Mouse (Mus musculus): ENCODE data around the gene Dner. TPM values are rescaled to one million over a fixed set of nuclear protein-coding genes. Genes with fewer than 3 reads are reported as not detected.
A peak's percentile ranks its signal among the peaks of the same experiment; 100 is the strongest.

The Dner gene
- polyA plus RNA-seq, 1 experiment from 2014 or later = 0.05 TPM

DNA sequence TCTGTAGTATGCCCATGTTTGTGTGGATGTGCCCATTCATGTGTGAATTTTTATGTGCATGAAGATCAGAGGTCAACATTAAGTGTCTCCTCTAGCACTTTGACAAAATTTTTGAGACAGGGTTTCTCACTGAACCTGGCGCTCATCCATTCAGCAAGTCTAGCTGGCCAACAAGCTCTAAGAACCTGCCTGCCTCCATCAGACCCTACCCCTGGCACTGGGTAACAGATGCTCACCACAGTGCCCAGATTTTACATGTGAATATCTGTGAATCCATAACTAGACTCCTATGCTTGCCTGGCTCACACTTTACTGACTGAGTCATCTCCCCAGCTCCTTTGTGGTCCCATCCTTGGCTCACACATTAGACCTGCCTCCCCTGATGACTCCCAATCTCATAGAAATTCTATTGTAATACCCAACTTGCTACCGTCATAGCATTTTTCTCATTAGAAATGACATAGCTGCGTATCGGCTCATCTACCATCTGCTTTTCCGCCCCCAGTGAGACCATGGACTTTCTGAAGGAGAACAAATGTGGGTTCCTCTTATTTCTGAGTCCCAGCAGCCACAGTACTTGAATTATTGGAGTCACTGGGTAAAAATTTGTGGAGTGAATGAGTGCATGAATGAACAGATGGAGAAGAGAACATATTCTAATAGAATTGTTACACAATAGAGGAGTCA, 231.9 kb downstream of the Dner start:
- ATAC-seq (ENCODE audit: low read depth) = no peak
- Histone ChIP-seq H3K36me3 (ENCODE audit: control insufficient read depth, insufficient read depth) (no peaks in the 10 kb centered on the region), H3K4me1 (ENCODE audit: control insufficient read depth, low read depth, low read length) (no peaks in the 10 kb centered on the region), H3K9me3 (replicated peaks; ENCODE audit: control insufficient read depth, low read length) (no peaks in the 10 kb centered on the region), H3K27me3 (ENCODE audit: control insufficient read depth, insufficient read depth, low read depth, low read length) (no peaks in the 10 kb centered on the region), H3K9ac (ENCODE audit: low read depth, low read length) (no peak overlapping the region), H3K4me3 (ENCODE audit: low read depth, low read length) (no peak overlapping the region), H3K27ac (ENCODE audit: low read length) (no peak overlapping the region), H3K4me2 (ENCODE audit: low read depth, low read length) (no peak overlapping the region)
- WGBS (ENCODE audit: insufficient replicate concordance) = 75% methylated on average over 5 of the region's 5 CpGs

DNA sequence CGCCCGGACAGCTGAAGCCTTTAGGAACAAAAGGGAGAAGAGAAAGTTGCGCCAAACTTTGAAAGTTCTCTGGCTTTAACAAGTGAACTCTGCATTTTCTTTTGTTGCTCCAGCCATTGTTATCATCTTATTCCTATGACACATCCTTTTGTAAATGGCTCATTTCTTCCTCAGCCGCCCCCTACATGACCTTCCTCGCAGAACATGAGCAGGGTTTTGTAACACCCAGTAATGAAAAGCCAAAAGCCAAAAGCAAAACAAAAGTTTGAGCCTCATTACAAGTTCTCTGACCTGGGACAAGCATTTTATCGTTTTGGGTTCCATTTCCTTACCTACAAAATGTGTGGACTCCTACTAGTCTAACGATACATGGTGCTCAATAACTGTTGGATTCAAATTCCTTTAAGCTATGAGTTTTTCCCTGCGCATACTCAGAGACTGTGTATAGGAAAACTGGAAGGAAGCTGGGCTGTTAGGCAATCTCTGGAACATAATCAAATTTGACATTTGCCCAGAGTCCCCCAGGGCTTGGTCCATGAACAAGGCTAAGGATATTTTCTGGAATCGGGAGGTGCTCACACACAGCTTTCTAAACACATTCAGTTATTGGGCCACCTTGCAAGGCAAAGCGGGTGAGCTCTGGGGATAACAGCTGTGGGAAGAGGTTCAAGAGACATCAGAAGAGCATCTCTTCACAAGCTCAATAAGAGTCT, 246.3 kb downstream of the Dner start:
- Histone ChIP-seq H3K4me2 (ENCODE audit: low read depth, low read length) (no peak overlapping the region), H3K27me3 (ENCODE audit: control insufficient read depth, insufficient read depth, low read depth, low read length) (no peaks in the 10 kb centered on the region), H3K27ac (ENCODE audit: low read length) (no peak overlapping the region), H3K9ac (ENCODE audit: low read depth, low read length) (no peak overlapping the region), H3K4me3 (ENCODE audit: low read depth, low read length) (no peak overlapping the region), H3K4me1 (ENCODE audit: control insufficient read depth, low read depth, low read length) (no peaks in the 10 kb centered on the region), H3K36me3 (ENCODE audit: control insufficient read depth, insufficient read depth) (no peaks in the 10 kb centered on the region), H3K9me3 (replicated peaks; ENCODE audit: control insufficient read depth, low read length) (no peaks in the 10 kb centered on the region)
- no peak for ATAC-seq (ENCODE audit: low read depth)
- 69% methylated on average over 10 of the region's 10 CpGs for WGBS (ENCODE audit: insufficient replicate concordance)

DNA sequence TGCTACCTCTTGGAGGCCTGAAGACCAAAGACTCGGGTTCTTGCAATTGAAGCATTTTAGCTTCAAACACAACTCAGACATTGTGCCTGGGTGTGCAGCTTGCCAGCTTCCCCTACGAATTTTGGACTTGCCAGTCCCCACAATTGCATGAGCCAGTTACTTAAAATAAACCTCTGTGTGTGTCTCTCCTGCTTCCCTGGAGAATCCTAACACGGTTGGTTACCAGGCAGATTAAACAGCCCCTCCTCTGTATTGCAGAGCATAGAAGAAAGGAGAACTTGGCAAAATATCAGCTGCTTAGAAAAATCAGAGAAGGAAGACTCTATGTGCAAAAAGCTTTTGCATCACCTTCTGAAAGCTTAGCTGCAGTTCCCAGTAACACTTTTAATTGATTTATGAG, 252.4 kb downstream of the Dner start:
- WGBS (ENCODE audit: insufficient replicate concordance) = 44% methylated on average over 3 of the region's 3 CpGs
- Histone ChIP-seq H3K27ac (ENCODE audit: low read length) (no peak overlapping the region), H3K4me2 (ENCODE audit: low read depth, low read length) (no peak overlapping the region)

DNA sequence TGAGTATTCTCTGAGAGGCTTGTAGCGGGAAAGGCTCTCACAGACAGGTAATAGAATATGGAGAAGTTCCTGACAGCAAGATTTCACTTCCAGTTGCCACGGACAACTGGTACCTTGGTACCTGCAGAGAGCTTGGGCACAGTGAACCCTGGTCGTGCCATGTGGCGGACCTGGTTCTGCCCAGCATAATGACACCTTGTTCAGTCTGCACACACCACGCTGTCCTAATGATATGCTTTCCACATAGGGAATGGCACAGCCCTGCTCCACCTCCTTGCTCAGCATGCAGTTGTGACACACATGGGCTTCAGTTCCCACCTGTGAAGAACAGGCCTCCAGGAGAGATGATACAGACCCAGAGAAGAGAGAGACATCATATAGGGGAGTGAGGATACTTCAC, 253.0 kb downstream of the Dner start:
- Histone ChIP-seq H3K9ac (ENCODE audit: low read depth, low read length) (no peak overlapping the region), H3K4me3 (ENCODE audit: low read depth, low read length) (no peak overlapping the region), H3K27me3 (ENCODE audit: control insufficient read depth, insufficient read depth, low read depth, low read length) (no peaks in the 10 kb centered on the region), H3K4me1 (ENCODE audit: control insufficient read depth, low read depth, low read length) (no peaks in the 10 kb centered on the region), H3K4me2 (ENCODE audit: low read depth, low read length) (no peak overlapping the region), H3K36me3 (ENCODE audit: control insufficient read depth, insufficient read depth) (no peaks in the 10 kb centered on the region), H3K9me3 (replicated peaks; ENCODE audit: control insufficient read depth, low read length) (no peaks in the 10 kb centered on the region), H3K27ac (ENCODE audit: low read length) (no peak overlapping the region)
- no peak for ATAC-seq (ENCODE audit: low read depth)
- 64% methylated on average over 5 of the region's 5 CpGs for WGBS (ENCODE audit: insufficient replicate concordance)

More for the DNA sequence above, 252.4 kb downstream of the Dner start:
- Histone ChIP-seq H3K27me3 (ENCODE audit: control insufficient read depth, insufficient read depth, low read depth, low read length) (no peaks in the 10 kb centered on the region), H3K36me3 (ENCODE audit: control insufficient read depth, insufficient read depth) (no peaks in the 10 kb centered on the region), H3K9ac (ENCODE audit: low read depth, low read length) (no peak overlapping the region), H3K4me3 (ENCODE audit: low read depth, low read length) (no peak overlapping the region), H3K4me1 (ENCODE audit: control insufficient read depth, low read depth, low read length) (no peaks in the 10 kb centered on the region), H3K9me3 (replicated peaks; ENCODE audit: control insufficient read depth, low read length) (no peaks in the 10 kb centered on the region)
- no peak for ATAC-seq (ENCODE audit: low read depth)

DNA sequence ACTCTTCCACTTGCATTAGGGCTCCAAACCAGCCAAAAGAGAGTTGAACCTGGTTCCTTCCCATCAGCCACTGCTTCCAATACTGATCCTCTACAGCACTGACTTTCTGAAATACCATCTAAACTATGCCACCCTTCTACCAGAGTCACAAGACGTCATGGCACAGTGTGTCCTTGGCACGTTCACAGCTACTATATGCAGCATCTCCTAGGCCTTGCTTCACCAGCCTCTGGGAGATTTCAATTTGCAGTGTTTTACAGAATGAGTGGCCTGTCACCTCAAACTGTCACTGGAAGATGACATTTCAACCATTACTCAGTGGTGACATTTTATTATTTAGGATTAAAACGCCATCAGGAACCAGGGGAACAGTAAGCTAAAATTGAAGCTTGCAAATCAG, 254.6 kb downstream of the Dner start:
- Histone ChIP-seq H3K4me1 (ENCODE audit: control insufficient read depth, low read depth, low read length) (no peaks in the 10 kb centered on the region), H3K9ac (ENCODE audit: low read depth, low read length) (no peak overlapping the region), H3K4me2 (ENCODE audit: low read depth, low read length) (no peak overlapping the region), H3K9me3 (replicated peaks; ENCODE audit: control insufficient read depth, low read length) (no peaks in the 10 kb centered on the region), H3K36me3 (ENCODE audit: control insufficient read depth, insufficient read depth) (no peaks in the 10 kb centered on the region), H3K4me3 (ENCODE audit: low read depth, low read length) (no peak overlapping the region), H3K27me3 (ENCODE audit: control insufficient read depth, insufficient read depth, low read depth, low read length) (no peaks in the 10 kb centered on the region), H3K27ac (ENCODE audit: low read length) (no peak overlapping the region)
- ATAC-seq (ENCODE audit: low read depth) = no peak
- 62% methylated on average over 3 of the region's 3 CpGs for WGBS (ENCODE audit: insufficient replicate concordance)

DNA sequence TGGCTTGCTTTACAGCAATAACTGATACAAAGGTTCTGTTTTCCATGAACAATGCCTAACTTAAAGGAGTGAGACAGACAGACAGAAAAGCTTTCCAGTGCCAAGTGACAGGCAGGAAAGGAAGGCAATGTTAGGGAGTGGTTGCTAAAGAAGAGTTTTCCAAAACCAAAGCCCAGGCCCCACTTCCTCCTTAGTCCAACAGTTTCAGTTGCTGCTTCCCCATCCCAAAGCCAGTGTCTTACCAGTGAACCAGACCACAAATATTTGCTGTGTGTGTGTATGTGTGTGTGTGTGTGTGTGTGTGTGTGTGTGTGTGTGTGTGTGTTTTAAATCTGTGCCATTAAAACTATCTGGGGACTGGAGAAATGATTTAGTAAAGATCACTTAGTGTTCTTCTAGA, 258.5 kb downstream of the Dner start:
- Histone ChIP-seq H3K27me3 (ENCODE audit: control insufficient read depth, insufficient read depth, low read depth, low read length) (no peaks in the 10 kb centered on the region), H3K36me3 (ENCODE audit: control insufficient read depth, insufficient read depth) (no peaks in the 10 kb centered on the region), H3K4me1 (ENCODE audit: control insufficient read depth, low read depth, low read length) (no peaks in the 10 kb centered on the region), H3K9ac (ENCODE audit: low read depth, low read length) (no peak overlapping the region), H3K27ac (ENCODE audit: low read length) (no peak overlapping the region), H3K4me2 (ENCODE audit: low read depth, low read length) (no peak overlapping the region), H3K4me3 (ENCODE audit: low read depth, low read length) (no peak overlapping the region), H3K9me3 (replicated peaks; ENCODE audit: control insufficient read depth, low read length) (no peaks in the 10 kb centered on the region)
- no peak for ATAC-seq (ENCODE audit: low read depth)

DNA sequence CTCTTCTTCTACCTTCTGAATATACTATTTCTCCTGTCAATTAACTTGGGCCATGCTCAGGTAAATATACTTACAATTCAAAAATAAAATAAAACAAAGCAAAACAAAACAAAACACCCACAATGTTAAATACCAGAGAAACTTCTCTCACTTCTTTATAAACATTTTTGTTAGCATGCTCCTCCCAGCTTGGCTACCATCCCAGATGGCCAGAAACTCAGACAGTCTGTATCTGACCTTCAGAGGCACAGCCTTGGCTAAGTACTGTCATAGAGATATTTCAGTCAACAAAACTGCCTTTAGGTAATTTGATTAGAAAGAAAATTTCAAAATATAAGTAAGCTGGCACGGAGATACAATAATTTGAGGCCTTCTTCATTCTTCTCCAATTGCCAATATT, 259.7 kb downstream of the Dner start:
- Histone ChIP-seq H3K27ac (ENCODE audit: low read length) (no peak overlapping the region), H3K9me3 (replicated peaks; ENCODE audit: control insufficient read depth, low read length) (no peaks in the 10 kb centered on the region), H3K9ac (ENCODE audit: low read depth, low read length) (no peak overlapping the region), H3K4me1 (ENCODE audit: control insufficient read depth, low read depth, low read length) (no peaks in the 10 kb centered on the region), H3K4me2 (ENCODE audit: low read depth, low read length) (no peak overlapping the region), H3K4me3 (ENCODE audit: low read depth, low read length) (no peak overlapping the region), H3K36me3 (ENCODE audit: control insufficient read depth, insufficient read depth) (no peaks in the 10 kb centered on the region), H3K27me3 (ENCODE audit: control insufficient read depth, insufficient read depth, low read depth, low read length) (no peaks in the 10 kb centered on the region)
- ATAC-seq (ENCODE audit: low read depth) = no peak
- WGBS (ENCODE audit: insufficient replicate concordance) = 40% methylated on average over 1 of the region's 1 CpGs

DNA sequence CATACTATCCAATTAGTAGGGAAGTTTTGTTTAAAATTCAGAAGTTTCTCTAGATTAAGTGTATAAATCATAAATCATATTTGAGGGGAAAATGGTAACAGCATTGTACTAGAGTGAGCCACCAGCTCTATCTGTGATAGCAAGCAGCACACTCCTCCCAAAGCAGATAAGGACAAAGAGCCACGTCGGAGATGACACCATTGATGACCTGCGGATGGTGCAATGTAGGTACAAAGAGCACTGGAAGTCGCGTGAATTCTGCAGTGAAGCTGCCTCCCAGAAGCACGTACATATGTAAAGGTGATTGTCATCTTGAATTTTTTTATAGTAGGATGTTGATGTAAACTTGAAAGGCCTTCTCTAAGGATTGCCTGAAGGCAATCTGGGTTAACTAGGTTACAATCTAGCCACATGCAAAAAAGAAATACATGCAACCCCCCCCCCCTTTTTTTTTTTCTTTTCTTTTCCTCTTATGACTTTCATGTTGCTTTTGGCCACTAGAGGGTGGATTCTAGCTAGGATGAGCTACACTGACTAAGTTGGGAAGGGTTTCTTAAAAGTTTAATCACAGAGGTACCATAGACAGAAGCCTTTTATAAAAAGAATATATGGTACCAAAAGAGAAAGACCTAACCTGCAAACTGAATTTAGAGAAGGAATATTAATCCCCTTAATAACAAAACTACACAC, 262.6 kb downstream of the Dner start:
- 60% methylated on average over 6 of the region's 6 CpGs for WGBS (ENCODE audit: insufficient replicate concordance)
- H3K4me3 ChIP-seq (ENCODE audit: low read depth, low read length) = no peak overlapping the region
- H3K36me3 ChIP-seq (ENCODE audit: control insufficient read depth, insufficient read depth) = no peaks in the 10 kb centered on the region
- H3K4me1 ChIP-seq (ENCODE audit: control insufficient read depth, low read depth, low read length) = no peaks in the 10 kb centered on the region
- H3K9ac ChIP-seq (ENCODE audit: low read depth, low read length) = no peak overlapping the region
- peak; percentile 32; the same call in 1 of the 2 replicates for ATAC-seq (ENCODE audit: low read depth)
- no peaks in the 10 kb centered on the region for H3K27me3 ChIP-seq (ENCODE audit: control insufficient read depth, insufficient read depth, low read depth, low read length)
- H3K27ac ChIP-seq (ENCODE audit: low read length) = no peak overlapping the region
- H3K4me2 ChIP-seq (ENCODE audit: low read depth, low read length) = no peak overlapping the region
- H3K9me3 ChIP-seq (replicated peaks; ENCODE audit: control insufficient read depth, low read length) = no peaks in the 10 kb centered on the region

DNA sequence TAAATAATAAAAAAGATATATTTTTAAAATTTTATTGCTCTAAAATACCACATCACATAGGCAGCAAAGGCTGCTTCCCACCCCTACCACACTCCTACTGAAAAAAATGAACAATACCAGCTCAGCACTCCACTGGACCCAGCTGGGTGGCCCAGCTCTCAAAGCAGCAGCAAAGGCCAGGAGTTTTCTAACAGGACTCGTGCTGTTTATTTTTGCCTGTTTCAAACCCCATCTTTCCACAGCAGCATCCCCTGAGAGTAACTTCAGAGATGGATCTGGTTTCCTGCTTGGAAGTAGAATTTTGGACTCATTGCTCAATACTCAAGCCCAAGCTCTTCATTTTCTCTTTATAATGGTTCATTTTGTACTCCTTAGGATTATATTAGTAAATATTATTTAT, 263.7 kb downstream of the Dner start:
- H3K36me3 ChIP-seq (ENCODE audit: control insufficient read depth, insufficient read depth) = no peaks in the 10 kb centered on the region
- H3K9ac ChIP-seq (ENCODE audit: low read depth, low read length) = no peak overlapping the region
- 48% methylated on average over 1 of the region's 1 CpGs for WGBS (ENCODE audit: insufficient replicate concordance)
- ATAC-seq (ENCODE audit: low read depth) = no peak
- H3K27ac ChIP-seq (ENCODE audit: low read length) = no peak overlapping the region
- H3K27me3 ChIP-seq (ENCODE audit: control insufficient read depth, insufficient read depth, low read depth, low read length) = no peaks in the 10 kb centered on the region
- H3K4me3 ChIP-seq (ENCODE audit: low read depth, low read length) = no peak overlapping the region
- no peak overlapping the region for H3K4me2 ChIP-seq (ENCODE audit: low read depth, low read length)
- no peaks in the 10 kb centered on the region for H3K4me1 ChIP-seq (ENCODE audit: control insufficient read depth, low read depth, low read length)
- H3K9me3 ChIP-seq (replicated peaks; ENCODE audit: control insufficient read depth, low read length) = no peaks in the 10 kb centered on the region

All from liver, embryonic 16.5 days (tissue).